Mouse (Mus musculus) thymus, adult 2 months (tissue): ENCODE results near the gene Trim43c. TPM values are rescaled to one million over a fixed set of nuclear protein-coding genes. Genes with fewer than 3 reads are reported as not detected.
"Not testable (repeated sequence)": the region's sequence is repeated elsewhere in the genome, so short reads cannot be mapped to it uniquely, and the experiment has no call there.

ENCODE experiments used
- DNase-seq: peaks from one replicate; pipeline ENCODE4 v3.0.0; 2021
- H3K27ac ChIP-seq: fragments of 200-500 bp; 2 replicates; pipeline ENCODE4 v1.5.1; 2012; ENCODE audit warnings: low read length, control low read depth; ENCODE audit not compliant: control insufficient read depth, insufficient read depth
- H3K27me3 ChIP-seq: fragments of 200-500 bp; 2 replicates; pipeline ENCODE4 v1.6.1; 2012; ENCODE audit warnings: mild to moderate bottlenecking, low read length, moderate library complexity, mixed read lengths; ENCODE audit not compliant: control insufficient read depth, insufficient read depth
- H3K36me3 ChIP-seq: fragments of 200-500 bp; 2 replicates; pipeline ENCODE4 v1.6.1; 2012; ENCODE audit warnings: mild to moderate bottlenecking, low read length, moderate library complexity; ENCODE audit not compliant: control insufficient read depth, insufficient read depth
- H3K4me1 ChIP-seq: fragments of 200-500 bp; replicated peaks from 2 replicates; pipeline ENCODE4 v1.6.1; 2012; ENCODE audit warnings: low read length; ENCODE audit not compliant: control insufficient read depth, insufficient read depth
- H3K4me3 ChIP-seq: fragments of 200-500 bp; 2 replicates; pipeline ENCODE4 v1.5.1; 2012; ENCODE audit warnings: mild to moderate bottlenecking, low read length, control low read depth, moderate library complexity; ENCODE audit not compliant: control insufficient read depth, insufficient read depth
- WGBS: fragments of 180-500 bp; shearing (Covaris S2); methylation state at CpG from one replicate; pipeline ENCODE4 v1.1.7; 2018; 5-methylcytosine and 5-hydroxymethylcytosine counted together
- polyA plus RNA-seq: library from polyadenylated mRNA; depleted of rRNA; stranded (reverse); fragments of >200 nt; gene quantifications from 2 replicates; pipeline ENCODE4 v1.2.3, GENCODE M21; 2012; rRNA removed

The Trim43c gene
- not detected in 2 replicates for polyA plus RNA-seq

DNA sequence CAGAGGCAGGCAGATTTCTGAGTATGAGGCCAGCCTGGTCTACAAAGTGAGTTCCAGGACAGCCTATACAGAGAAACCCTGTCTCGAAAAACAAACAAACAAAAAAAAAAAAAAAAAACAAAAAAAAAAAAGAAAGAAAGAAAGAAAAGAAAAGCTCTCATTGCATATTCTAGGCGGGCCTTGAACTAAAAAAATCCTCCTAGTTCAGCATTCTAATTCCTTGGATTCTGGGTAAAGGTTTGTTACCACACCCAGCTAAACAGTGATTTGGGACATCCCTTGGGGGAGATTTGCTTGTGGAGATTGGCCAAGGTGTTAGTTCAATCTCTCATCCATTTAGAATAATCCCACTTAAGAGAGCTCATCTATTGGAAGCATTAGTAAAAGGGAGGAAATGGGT is at the start of gene Trim43c:
TSS of gene Trim43c (plus strand) at position 301 of the 400 bp plus-strand sequence.
- H3K27ac ChIP-seq, H3K4me3 ChIP-seq, H3K36me3 ChIP-seq, DNase-seq, H3K27me3 ChIP-seq, H3K4me1 ChIP-seq: not testable (repeated sequence)
- WGBS: 76% methylated on average over 2 of the region's 2 CpGs

GRCm38 (mm10) chr9:88853072-88853471 is 14.1 kb downstream of the Trim43c start:
- not testable (repeated sequence) for DNase-seq, H3K27ac ChIP-seq, H3K27me3 ChIP-seq, H3K36me3 ChIP-seq, H3K4me3 ChIP-seq, H3K4me1 ChIP-seq
- 90% methylated on average over 7 of the region's 7 CpGs for WGBS

DNA sequence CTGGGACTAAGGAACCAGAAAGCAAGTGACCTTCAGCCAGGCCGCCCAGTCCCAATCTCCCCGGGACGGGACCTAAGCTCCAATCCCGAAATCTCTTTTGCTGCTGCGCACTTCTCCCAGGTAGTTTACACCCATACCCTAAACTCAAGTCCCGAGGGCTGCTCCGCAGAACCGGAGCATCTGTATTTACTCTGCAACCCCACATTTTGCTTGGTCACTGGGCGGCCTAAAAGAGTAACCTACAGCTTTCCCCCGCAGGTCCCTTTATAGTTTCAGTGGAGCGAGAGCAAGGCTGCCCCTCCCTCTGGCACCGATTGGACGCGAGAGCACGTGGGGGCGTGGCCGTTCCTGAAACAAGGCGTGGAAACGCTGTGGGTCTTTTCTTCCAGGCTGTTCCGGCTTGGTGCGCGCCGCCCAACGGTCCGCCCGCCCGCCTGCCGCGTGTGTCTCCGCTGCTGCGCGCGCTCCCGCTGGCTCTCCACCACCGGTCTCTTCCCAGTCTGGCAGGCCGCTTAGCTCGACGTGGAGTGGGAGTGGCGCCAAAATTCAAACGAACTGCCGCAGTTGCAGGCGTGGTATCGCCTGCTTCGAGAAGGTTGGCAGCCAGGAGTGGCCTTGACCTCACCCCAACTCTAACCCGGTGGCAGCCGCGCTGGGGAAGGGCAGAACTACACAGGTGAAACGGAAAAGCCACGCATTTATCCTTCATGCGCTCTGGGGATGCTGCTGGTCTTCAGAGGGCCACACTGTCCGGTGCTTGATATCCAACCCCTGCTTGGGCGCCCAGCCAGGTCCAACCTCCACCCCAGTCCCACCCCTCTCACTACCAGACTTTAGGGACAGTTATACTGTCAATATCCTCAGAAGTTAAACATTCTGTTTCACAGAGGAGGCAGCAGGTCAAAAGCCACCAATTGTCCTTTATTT is 19.9 kb downstream of the Trim43c start:
- DNase-seq: peak; percentile 64
- H3K27me3 ChIP-seq, H3K4me1 ChIP-seq, H3K36me3 ChIP-seq, H3K27ac ChIP-seq: not testable (repeated sequence)
- peak overlapping the region; percentile 73 for H3K4me3 ChIP-seq
- 3% methylated on average over 52 of the region's 52 CpGs for WGBS

Other genes starting within 250 kb of the Trim43c start
- 14.7 and 15.2 TPM in 2 replicates for gene Mthfsl, start 118.9 kb upstream of the Trim43c start, polyA plus RNA-seq
- gene Bcl2a1d, start 107.2 kb upstream of the Trim43c start, polyA plus RNA-seq: 8.5 and 13.2 TPM in 2 replicates
- gene Bcl2a1a, start 117.7 kb downstream of the Trim43c start, polyA plus RNA-seq: 5.3 and 6.9 TPM in 2 replicates